Mouse (Mus musculus) cerebellum, postnatal 36 days (tissue): Measurements from ENCODE around the gene Meaf6.

Experiments
- DNase-seq, 2 experiments: peaks; one replicate each; pipeline ENCODE4 v3.0.0; 2021 to 2022; ENCODE audit warnings: mixed read lengths in 2 of 2

Meaf6 gene

GRCm38 (mm10) chr4:125145213-125145612 lies 60.3 kb downstream of the Meaf6 start:
- DNase-seq: no peak

- no peak for DNase-seq
Observed at GRCm38 (mm10) chr4:125147970-125148369, 63.0 kb downstream of the Meaf6 start.

DNA sequence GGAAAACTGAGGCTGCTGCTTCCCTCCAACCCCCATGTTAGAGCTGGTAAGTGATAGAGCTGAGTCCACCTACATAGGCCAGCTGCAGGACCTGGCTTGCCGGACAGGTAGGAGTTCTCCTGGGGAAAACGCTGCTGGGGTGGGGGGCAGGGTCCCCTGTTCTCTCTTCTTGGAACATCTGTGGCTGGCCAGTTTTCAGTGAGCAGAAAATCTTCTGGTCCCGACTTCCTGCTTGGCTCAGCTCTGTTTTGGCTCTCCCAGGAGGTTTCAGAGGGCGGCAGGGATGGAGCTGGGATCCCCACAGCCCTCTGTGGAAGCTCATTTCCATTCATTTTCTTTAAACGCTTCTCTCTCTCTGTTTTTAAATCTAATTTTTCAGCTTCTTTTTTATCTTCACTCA lies 64.5 kb downstream of the Meaf6 start:
- no peak for DNase-seq

DNA sequence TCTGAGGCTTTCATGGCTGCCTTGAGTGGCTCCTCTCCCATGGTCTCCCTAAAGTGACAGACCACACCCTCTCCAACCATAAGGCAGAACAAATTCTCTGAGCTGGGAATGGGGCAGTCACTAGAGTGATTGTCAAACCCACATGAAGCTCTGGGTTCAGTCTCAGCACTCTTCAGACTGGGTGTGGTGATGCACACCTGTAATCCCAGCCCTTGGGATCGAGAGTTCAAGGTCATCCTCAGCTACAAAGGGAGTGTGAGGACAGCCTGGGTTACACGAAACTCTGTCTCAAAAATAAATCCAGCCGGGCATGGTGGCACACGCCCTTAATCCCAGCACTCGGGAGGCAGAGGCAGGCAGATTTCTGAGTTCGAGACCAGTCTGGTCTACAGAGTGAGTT lies 67.5 kb downstream of the Meaf6 start:
- DNase-seq: no peak

GRCm38 (mm10) chr4:125153659-125154241 lies 68.8 kb downstream of the Meaf6 start:
- DNase-seq: no peak

DNA sequence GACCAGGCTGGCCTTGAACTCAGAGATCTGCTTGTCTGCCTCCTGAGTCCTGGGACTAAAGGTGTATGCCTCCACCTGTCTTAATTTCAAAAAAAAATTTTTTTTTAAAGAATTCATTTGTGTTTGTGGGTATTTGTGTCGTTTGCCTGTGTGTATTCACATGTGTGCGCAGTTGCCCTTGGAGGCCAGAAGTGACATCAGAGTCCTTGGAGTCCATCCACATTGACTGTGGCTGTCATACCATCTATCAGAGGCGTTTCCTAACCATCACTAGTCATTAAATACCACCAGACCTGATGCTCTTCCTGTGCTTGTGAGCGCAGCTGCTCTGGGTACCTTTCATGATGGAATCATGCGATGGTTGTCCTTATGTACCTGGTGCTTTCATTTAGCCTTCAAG lies 70.7 kb downstream of the Meaf6 start:
- no peak for DNase-seq

- DNase-seq: no peak
Observed at GRCm38 (mm10) chr4:125157322-125157721, 72.4 kb downstream of the Meaf6 start.

DNA sequence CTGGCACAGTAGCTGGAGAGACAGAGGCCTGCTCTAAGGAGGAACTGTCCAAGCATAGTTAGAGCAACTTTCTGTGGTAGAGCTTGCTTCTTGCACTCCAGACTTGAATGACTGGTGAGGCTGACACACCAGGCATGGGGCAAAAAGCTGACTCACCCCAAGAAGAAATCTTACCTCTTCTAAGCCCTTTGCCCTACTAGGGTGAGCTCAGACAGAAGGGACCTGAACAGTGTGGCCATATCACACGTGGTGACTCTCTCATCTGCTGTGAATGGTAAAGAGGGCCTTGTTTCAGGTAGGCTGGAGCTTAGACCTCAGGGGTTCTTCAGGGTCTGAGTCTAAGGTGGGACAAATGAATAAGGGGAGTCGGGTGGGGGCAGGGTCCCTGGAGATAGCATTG lies 73.1 kb downstream of the Meaf6 start:
- no peak for DNase-seq

DNA sequence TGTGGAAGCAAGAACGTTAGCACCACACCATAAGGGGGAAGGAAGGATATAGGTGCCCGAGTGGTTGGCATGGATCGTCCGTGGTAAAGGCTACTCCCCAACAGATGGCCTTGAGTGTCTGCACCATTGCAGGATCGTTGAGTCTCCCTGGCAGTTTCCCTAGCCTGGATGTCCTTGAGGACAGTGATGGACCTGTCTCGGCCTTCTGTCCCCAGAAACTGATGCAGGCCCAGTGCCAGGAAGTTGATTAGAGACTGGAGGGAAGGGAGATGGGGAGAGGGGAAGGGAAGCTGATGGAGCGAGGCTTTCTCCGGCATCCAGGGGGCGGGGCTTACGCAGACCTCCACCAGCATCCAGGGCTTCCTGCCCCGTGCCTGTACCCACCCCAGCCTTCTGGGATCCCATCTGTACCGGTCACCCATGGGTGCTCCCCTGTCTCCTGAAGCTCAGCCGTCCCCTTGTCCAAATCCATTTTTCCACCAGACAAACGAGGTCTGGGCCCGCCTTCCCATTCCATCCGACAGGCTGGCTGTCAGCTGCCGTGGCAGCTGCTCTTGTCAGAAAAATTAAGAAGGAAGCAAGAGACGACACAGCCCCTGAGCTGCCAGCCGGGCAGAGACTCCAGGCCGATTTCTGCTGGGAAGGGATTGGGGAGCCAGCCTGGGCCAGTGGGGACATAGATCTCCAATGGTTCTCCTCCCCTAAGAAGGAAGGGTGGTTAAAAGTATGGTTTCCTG lies 73.8 kb downstream of the Meaf6 start:
- DNase-seq: peak; percentile 15 to 39

DNA sequence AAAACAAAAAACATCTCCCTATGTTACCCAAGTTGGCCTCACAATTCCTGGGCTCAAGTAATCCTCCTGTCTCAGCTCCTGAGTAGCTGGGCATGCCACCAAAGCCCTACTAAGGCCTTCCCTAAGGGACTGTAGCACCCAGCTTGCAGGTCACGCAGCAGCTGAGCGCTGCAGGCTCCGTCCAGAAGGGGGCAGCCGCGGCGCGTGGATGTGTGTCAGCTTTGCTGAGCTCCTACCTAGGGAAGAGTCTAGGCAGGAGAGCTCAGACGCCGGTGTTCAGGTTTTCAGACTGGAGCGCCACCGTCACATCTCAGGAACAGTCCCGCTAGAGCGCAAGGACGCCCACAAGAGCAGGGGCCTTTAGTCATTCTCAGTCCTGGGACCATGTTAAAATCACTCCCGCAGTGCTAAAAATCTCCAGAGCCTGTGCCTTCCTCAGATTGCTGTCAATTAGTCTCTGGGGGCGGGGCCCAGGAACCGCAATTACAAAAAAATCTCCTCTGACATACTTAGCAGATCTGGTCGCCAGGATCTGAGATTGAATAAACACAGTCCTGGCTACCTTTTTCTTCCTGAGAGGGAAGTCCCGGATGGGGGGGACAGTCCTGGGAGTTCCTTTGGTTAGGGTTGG lies 75.5 kb downstream of the Meaf6 start:
- DNase-seq: peak; percentile 93

DNA sequence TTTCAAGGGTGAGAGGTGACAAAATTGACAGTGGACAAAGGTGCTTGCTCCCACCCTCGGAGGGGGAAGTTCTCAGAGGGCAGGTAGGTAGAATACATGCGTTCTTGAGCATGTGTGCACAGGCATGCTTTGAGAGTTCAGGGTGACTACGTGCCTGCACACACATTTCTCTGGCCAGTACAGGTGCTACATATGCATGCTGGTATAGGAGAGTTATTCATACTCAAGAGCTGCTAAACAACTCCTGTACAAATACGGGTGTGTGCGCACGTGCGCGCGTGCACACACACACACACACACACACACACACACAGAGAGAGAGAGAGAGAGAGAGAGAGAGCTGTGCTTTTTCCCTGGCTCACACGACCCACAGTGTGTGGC lies 76.0 kb downstream of the Meaf6 start:
- DNase-seq: no peak

GRCm38 (mm10) chr4:125161392-125161791 lies 76.5 kb downstream of the Meaf6 start:
- DNase-seq: no peak

GRCm38 (mm10) chr4:125162701-125163100 lies 77.8 kb downstream of the Meaf6 start:
- no peak for DNase-seq
